Mouse (Mus musculus): ENCODE data around the gene Snx29.

DNA sequence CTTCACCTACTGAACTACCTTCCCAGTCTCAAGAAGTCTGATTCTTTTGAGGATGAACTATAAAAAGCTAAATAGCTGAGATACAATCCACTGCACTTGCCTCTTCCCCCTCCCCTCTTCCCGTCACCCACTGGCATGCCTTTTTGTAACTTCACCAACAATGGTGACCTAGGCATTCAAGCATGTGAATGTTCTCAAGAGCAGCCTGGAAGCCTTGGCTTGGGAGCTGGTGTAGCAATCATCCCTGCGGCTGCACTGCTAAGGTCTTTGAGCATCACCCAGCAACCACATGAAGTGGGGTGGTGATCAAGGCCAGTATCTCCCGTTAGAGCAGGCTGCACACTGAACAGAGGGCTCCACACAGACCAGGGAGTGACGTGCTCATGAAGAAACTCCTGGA is 471.9 kb downstream of the Snx29 start:
- TF ChIP-seq POLR2A (IDR thresholded peaks at IDR 0.05; ENCODE audit: insufficient read depth, low read depth, low read length) (no peak), CTCF (IDR thresholded peaks at IDR 0.05; ENCODE audit: insufficient read depth, low read depth, low read length) (no peak)
